Mouse (Mus musculus): ENCODE measurements around the gene Wsb1. TPM values are rescaled to one million over a fixed set of nuclear protein-coding genes. Genes with fewer than 3 reads are reported as not detected.
"Not testable (repeated sequence)": the region's sequence is repeated elsewhere in the genome, so short reads cannot be mapped to it uniquely, and the experiment has no call there.

Wsb1 gene
- 512 and 565 TPM in 2 replicates for polyA plus RNA-seq (2016; fragmentation: Nextera tagmentation; extraction: Ambion mirVana)

DNA sequence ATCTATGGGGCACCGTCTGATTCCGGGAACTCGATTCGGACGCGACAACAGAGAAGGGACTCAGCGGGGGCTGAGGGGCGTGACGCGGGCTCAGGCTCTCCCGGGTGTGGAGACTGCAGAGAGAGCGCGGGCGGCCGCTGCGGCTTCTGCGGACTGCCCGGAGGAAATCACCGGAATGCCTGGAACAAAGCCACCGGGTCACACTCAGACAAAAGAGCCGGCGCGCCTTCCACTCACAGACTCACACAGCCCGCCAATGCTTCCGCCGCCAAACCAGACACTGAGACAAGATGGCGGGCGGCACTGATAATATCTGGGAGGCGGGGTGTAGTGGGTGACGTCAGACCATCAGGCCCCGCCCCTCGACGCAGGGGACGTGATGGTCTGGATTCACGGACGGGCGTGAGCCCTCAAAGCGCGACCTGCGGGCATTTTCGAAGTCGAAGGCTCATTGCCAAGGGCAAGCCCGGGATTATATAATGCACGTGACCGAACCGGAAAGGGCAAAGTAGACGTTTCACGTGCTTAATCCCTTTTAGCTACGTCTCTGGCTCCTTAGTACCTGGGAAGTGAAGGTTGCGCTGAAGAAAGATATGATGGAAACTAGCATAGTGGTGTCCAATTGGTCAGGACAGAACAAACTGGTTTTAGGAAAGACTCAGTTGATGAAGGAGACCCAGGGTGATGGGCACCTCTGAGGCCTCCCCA is at the start of gene Wsb1:
Wsb1 (minus strand) TSS at position 281 of the 708 bp plus-strand sequence.
- Histone ChIP-seq H3K27me3 (replicated peaks) (no peaks in the 10 kb centered on the region), H3K36me3 (peaks cover 17% of the 10 kb centered on the region), H3K9ac (peak within 1 kb of the TSS; percentile 94), H3K4me1 (peaks cover 18% of the 10 kb centered on the region), H3K27ac (peak within 1 kb of the TSS; percentile 92), H3K9me3 (no peaks in the 10 kb centered on the region), H3K4me3 (peak within 1 kb of the TSS; percentile 89), H3K4me2 (replicated peaks) (peak within 1 kb of the TSS; percentile 79)
- ATAC-seq (ENCODE audit: low FRiP score, low read depth), result peak; percentile 97
- WGBS, result 2% methylated on average over 50 of the region's 50 CpGs

DNA sequence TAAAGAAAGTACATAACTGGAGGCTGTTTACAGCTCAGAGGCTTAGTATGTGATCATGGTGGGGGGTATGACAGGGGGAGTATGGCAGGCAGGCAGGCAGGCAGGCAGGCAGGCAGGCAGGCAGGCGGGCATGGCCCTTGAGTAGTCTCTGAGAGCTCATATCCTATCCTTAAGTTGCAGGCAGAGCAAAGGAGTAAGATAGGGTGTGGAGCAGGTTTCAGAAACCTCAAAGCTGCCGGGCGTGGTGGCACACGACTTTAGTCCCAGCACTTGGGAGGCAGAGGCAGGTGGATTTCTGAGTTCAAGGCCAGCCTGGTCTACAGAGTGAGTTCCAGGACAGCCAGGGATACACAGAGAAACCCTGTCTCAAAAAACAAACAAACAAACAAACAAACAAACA is 49.8 kb upstream of the Wsb1 start:
- 91% methylated on average over 4 of the region's 4 CpGs for WGBS
- not testable (repeated sequence) for H3K27me3 ChIP-seq (replicated peaks); H3K4me2 ChIP-seq (replicated peaks); H3K4me3 ChIP-seq; H3K9ac ChIP-seq; H3K27ac ChIP-seq; ATAC-seq (ENCODE audit: low FRiP score, low read depth); H3K9me3 ChIP-seq; H3K36me3 ChIP-seq
- H3K4me1 ChIP-seq, result peaks cover 25% of the 10 kb centered on the region

DNA sequence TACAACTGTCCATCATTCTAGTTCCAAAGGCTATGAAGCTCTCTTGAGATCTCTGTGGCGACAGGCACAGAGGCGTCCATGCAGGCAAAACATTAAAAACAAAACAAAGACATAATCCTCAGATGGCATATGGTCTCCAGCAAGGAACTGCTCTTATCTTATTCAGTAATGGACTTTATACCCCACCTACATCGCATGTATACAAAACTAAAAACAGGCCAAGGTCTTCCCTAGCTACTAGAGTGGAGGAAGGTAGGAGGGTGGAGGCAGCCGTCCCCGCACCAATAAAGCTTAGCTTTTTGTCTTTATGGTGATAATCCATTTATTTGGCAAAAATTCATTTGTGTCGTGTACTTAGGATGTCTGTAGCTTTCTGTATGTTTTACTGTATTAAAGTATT is 48.6 kb upstream of the Wsb1 start:
- no peak overlapping the region for H3K9ac ChIP-seq
- peaks cover 19% of the 10 kb centered on the region for H3K4me1 ChIP-seq
- no peaks in the 10 kb centered on the region for H3K27me3 ChIP-seq (replicated peaks)
- no peak overlapping the region for H3K4me3 ChIP-seq
- no peak for ATAC-seq (ENCODE audit: low FRiP score, low read depth)
- no peaks in the 10 kb centered on the region for H3K36me3 ChIP-seq
- H3K9me3 ChIP-seq, result no peaks in the 10 kb centered on the region
- H3K4me2 ChIP-seq (replicated peaks), result no peak overlapping the region
- H3K27ac ChIP-seq, result no peak overlapping the region
- 87% methylated on average over 6 of the region's 6 CpGs for WGBS

DNA sequence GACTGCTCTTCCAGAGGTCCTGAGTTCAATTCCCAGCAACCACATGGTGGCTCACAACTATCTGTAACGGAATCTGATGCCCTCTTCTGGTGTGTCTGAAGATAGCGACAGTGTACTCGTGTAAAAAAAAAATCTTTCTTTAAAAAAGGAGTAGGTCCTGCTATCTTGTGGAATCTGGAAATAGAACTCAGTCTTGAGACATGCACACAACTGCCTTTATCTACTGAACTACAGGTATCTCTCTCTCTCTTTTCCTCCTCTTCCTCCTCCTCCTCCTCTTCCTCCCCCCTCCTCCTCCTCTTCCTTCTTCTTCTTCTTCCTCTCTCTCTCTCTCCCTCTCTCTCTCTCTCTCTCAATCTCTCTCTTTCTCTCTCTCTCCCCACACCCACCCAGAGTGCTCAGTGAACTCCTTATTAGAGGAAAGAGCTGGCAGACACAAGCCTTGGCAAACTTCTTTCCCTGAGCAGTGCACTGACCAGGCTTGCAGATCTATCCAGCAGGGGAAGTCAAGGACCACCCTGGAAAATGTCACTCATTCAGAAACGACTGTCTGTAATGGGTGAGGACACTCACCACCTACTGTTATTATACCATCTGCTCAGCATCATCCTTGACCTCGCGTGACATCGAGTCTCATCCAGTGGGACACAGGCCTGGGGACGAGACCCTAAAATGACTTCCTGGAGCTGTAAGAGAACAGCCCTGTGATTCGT is 45.4 kb upstream of the Wsb1 start:
- H3K4me1 ChIP-seq, result no peaks in the 10 kb centered on the region
- H3K9ac ChIP-seq, result no peak overlapping the region
- ATAC-seq (ENCODE audit: low FRiP score, low read depth), result no peak
- 79% methylated on average over 9 of the region's 9 CpGs for WGBS
- H3K27ac ChIP-seq, result no peak overlapping the region
- H3K4me3 ChIP-seq, result no peak overlapping the region
- no peaks in the 10 kb centered on the region for H3K9me3 ChIP-seq
- no peaks in the 10 kb centered on the region for H3K27me3 ChIP-seq (replicated peaks)
- H3K36me3 ChIP-seq, result no peaks in the 10 kb centered on the region
- no peak overlapping the region for H3K4me2 ChIP-seq (replicated peaks)

DNA sequence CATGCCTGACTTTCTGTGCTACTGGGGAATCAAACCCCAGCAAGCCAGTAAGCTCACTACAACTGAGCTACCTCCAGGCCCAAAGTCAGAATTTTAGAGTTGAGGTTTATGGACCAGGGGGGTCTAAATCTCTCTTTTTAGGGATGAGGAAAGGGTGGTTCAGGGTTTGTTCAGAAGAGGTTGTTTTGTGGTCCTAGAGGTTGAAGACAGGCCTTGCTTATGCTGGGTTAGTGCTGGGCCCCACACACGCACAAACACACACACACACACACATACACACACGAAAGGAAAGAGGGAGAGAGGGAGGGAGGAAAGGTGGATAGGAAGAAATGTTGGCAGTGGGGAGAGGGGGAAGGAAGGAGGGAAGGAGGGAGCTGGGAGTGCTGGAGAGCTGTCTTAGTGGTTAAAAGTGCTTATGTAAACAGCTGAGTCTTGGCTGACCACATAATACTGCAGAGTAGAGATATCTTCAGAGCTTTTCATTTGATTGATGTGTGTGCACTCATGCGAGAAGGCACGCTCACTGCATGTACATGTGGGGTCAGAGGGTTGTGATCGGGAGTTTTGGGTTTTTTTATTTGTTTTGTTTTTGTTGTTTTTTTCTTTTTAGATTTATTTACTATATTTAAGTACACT is 42.5 kb upstream of the Wsb1 start, which contains the start of gene Gm9964:
Gm9964 (minus strand) TSS at position 51 of the 636 bp plus-strand sequence.
- no peak within 1 kb of the TSS for H3K9ac ChIP-seq
- 80% methylated on average over 5 of the region's 5 CpGs for WGBS
- H3K4me2 ChIP-seq (replicated peaks), result no peak within 1 kb of the TSS
- no peaks in the 10 kb centered on the region for H3K9me3 ChIP-seq
- no peaks in the 10 kb centered on the region for H3K27me3 ChIP-seq (replicated peaks)
- no peaks in the 10 kb centered on the region for H3K36me3 ChIP-seq
- H3K27ac ChIP-seq, result no peak within 1 kb of the TSS
- H3K4me3 ChIP-seq, result no peak within 1 kb of the TSS
- H3K4me1 ChIP-seq, result no peaks in the 10 kb centered on the region
- no peak for ATAC-seq (ENCODE audit: low FRiP score, low read depth)

DNA sequence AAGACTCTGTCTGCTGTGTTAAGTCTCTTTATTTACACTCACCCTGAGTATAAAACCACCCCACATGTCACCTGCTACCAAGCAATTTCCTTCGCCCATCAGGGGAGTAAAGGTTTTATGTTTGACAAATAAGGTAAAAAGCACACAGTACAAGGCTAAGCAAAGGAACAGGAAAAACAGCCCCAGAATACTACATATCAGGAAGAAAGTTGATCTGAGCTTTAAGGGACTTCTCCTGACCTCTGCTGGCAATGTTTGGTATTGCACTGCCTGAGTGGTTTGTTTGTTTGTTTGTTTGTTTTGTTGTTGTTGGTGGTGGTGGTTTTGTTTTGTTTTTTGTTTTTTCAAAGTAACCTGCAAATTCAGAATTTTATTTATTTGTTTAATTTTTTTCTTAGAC is 41.7 kb upstream of the Wsb1 start:
- Histone ChIP-seq H3K9ac (no peak overlapping the region), H3K4me1 (no peaks in the 10 kb centered on the region), H3K9me3 (no peaks in the 10 kb centered on the region), H3K27ac (no peak overlapping the region), H3K4me2 (replicated peaks) (no peak overlapping the region), H3K4me3 (no peak overlapping the region), H3K27me3 (replicated peaks) (no peaks in the 10 kb centered on the region), H3K36me3 (no peaks in the 10 kb centered on the region)
- ATAC-seq (ENCODE audit: low FRiP score, low read depth), result no peak
- WGBS, result 44% methylated on average over 1 of the region's 1 CpGs

DNA sequence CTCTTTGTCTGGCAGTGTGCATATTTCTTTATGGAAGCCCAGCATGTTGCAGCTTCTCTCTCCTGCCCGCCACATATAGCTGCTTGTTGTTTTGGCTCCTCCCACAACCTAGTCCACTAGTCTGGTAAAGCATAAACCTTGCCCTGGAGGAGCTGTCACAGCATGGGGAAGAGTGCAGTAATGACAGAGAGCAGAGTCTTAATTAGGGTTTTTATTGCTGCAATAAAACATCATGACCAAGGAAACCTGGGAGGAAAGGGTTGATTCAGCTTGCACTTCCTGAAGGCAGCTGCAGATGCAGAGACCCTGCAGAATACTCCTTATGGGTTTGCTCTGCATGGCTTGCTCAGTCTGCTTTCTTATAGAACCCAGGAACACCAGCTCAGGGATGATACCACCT is 39.5 kb upstream of the Wsb1 start:
- no peaks in the 10 kb centered on the region for H3K4me1 ChIP-seq
- H3K4me2 ChIP-seq (replicated peaks), result no peak overlapping the region
- WGBS, result 8% methylated on average over 1 of the region's 1 CpGs
- H3K9me3 ChIP-seq, result no peaks in the 10 kb centered on the region
- no peak overlapping the region for H3K9ac ChIP-seq
- H3K36me3 ChIP-seq, result no peaks in the 10 kb centered on the region
- H3K4me3 ChIP-seq, result no peak overlapping the region
- H3K27me3 ChIP-seq (replicated peaks), result no peaks in the 10 kb centered on the region
- H3K27ac ChIP-seq, result no peak overlapping the region
- ATAC-seq (ENCODE audit: low FRiP score, low read depth), result no peak

DNA sequence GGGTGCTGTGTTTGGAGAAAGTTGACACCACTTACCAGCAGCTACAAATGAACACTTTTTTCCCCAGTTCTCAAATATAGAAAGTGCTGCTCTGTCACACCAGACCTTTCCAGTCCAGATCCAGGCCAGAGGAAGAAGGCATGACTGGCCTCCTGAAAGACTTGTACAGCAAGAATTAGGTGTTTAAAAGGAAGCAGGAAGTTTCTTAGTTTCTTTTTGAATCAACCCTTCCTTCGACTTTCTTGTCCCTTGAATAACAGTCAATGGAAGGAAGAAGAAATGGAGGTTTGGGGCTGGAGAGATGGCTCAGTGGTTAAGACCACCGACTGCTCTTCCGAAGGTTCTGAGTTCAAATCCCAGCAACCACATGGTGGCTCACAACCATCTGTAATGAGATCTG is 38.6 kb upstream of the Wsb1 start:
- Histone ChIP-seq H3K27me3 (replicated peaks) (no peaks in the 10 kb centered on the region), H3K4me2 (replicated peaks) (no peak overlapping the region), H3K27ac (no peak overlapping the region), H3K4me1 (no peaks in the 10 kb centered on the region), H3K9me3 (no peaks in the 10 kb centered on the region), H3K4me3 (no peak overlapping the region), H3K9ac (no peak overlapping the region), H3K36me3 (no peaks in the 10 kb centered on the region)
- no peak for ATAC-seq (ENCODE audit: low FRiP score, low read depth)
- 90% methylated on average over 3 of the region's 3 CpGs for WGBS

DNA sequence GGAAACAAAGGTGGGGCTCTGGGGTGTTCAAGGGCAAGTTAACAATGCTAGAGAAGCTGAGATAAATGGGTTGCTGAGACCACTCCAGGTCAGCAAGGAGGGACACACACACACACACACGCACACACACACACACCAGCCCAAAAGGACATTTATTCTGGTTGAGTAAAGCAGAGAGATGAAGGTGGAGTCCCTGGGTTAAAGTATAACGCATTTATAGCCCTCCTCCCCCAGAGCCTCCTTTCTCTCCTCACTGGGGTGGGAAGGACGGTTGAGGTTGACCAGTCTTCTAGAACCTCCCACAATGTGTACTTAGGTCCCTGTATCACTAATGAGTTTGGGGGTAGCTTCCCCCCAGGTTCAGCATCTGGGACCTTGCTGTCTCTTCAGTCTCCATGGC is 37.7 kb upstream of the Wsb1 start:
- Histone ChIP-seq H3K27ac (no peak overlapping the region), H3K4me1 (no peaks in the 10 kb centered on the region), H3K9ac (no peak overlapping the region), H3K4me2 (replicated peaks) (no peak overlapping the region), H3K36me3 (no peaks in the 10 kb centered on the region), H3K27me3 (replicated peaks) (no peaks in the 10 kb centered on the region), H3K4me3 (no peak overlapping the region), H3K9me3 (no peaks in the 10 kb centered on the region)
- 48% methylated on average over 3 of the region's 3 CpGs for WGBS
- ATAC-seq (ENCODE audit: low FRiP score, low read depth), result no peak

DNA sequence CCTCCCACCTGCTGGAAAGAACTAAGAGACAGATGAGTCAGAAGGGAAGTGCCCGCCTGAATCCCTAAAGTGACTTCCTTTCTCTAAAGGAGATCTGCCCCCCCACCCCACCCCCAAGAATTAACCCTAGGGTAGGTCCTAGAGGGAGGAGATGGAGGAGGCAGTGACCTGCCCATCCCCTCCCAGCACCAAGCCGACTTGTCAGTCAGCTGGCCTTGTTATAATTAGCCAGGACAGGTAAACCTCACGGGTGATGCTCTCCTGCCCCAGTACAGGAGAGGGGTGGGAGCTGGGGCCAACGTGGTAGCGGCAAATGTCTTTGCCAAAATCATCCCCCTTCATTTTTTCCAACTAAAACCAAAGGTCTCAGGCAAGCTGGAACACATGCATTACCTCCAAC is 37.2 kb upstream of the Wsb1 start:
- H3K4me3 ChIP-seq, result no peak overlapping the region
- no peaks in the 10 kb centered on the region for H3K27me3 ChIP-seq (replicated peaks)
- no peak overlapping the region for H3K27ac ChIP-seq
- 75% methylated on average over 5 of the region's 5 CpGs for WGBS
- H3K4me2 ChIP-seq (replicated peaks), result no peak overlapping the region
- no peak overlapping the region for H3K9ac ChIP-seq
- no peaks in the 10 kb centered on the region for H3K4me1 ChIP-seq
- H3K9me3 ChIP-seq, result no peaks in the 10 kb centered on the region
- H3K36me3 ChIP-seq, result no peaks in the 10 kb centered on the region
- no peak for ATAC-seq (ENCODE audit: low FRiP score, low read depth)

DNA sequence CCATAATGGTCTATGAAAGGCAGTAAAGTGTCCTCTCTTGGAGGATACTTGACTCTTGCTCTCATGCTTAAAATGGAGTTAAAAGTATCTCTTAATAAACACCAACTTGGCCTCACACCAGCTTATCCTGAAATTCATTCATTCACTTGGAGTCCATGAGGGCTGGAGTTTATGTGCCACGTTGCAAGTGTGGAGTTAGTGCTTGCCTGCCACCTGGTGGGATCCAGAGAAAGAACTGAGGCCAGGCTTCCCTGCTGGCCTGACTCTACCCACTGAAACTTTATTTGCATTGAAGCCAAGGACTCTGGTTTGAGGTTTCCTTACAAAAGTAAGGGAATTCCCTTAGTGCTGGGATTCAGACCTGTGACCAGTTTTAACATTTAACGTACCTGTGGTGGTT is 36.0 kb upstream of the Wsb1 start:
- H3K4me2 ChIP-seq (replicated peaks), result no peak overlapping the region
- H3K27me3 ChIP-seq (replicated peaks), result no peaks in the 10 kb centered on the region
- no peak overlapping the region for H3K9ac ChIP-seq
- ATAC-seq (ENCODE audit: low FRiP score, low read depth), result no peak
- WGBS, result 57% methylated on average over 2 of the region's 2 CpGs
- no peaks in the 10 kb centered on the region for H3K4me1 ChIP-seq
- H3K9me3 ChIP-seq, result no peaks in the 10 kb centered on the region
- H3K27ac ChIP-seq, result no peak overlapping the region
- H3K4me3 ChIP-seq, result no peak overlapping the region
- H3K36me3 ChIP-seq, result no peaks in the 10 kb centered on the region

DNA sequence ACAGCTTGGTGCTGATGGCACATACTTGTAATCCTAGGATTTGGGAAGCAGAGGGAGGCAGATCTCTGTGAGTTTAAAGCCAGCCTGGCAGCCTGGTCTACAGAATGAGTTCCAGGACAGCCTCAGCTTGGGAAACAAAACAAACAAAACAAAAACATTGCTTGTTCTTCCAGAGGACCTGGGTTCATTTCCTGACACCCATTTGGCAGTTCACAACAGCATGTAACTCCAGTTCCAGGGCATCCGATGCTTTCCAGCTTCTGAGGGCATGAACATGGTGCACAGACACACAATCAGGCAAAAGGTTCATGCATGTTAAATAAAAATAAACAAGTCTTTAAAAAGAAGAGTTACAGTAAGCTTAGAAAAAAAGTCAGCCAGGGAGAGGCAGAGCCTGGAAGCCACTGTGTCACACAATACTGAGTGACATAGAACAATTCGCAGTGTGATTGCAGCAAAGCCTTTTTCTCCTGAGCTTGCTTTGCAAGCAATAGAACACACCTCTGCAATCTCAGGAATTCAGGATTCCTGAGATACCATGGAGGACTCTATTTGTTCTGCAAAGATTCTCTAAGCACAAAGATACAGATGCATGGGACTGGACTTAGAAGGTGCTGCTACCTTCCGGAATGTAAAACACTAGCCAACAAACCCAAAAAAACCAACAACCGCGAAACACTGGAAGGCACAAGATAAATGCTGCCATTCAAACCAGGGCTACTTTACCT is 34.6 kb upstream of the Wsb1 start:
- 89% methylated on average over 5 of the region's 5 CpGs for WGBS
- H3K9ac ChIP-seq, result no peak overlapping the region
- H3K4me1 ChIP-seq, result no peaks in the 10 kb centered on the region
- H3K36me3 ChIP-seq, result no peaks in the 10 kb centered on the region
- no peaks in the 10 kb centered on the region for H3K9me3 ChIP-seq
- H3K4me2 ChIP-seq (replicated peaks), result no peak overlapping the region
- ATAC-seq (ENCODE audit: low FRiP score, low read depth), result no peak
- no peaks in the 10 kb centered on the region for H3K27me3 ChIP-seq (replicated peaks)
- H3K4me3 ChIP-seq, result no peak overlapping the region
- no peak overlapping the region for H3K27ac ChIP-seq
